Mouse (Mus musculus): ENCODE results near the gene Gm9936.
"Not testable (repeated sequence)": the region's sequence is repeated elsewhere in the genome, so short reads cannot be mapped to it uniquely, and the experiment has no call there.

Gene Gm9936

DNA sequence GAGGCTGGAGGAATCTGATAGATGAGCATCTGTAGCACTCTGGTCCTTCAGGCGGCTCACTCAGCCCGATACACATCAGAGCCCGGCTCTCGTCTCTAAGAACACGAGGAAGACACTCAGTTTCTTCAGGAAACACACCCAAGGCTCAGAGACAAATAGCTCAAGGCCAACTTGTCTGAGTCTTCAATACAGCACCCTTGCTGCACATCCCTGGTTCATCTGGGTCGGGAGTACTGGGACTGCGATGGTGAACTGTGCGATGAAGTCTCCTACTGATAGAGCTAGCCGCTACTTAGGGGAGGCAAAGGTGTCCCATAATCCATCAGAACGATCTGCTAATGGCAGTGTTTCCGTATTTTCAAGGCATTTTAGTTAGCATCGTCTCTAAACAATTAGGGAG is at the start of gene Gm9936:
Gm9936 (minus strand) TSS at position 101 of the 400 bp plus-strand sequence.
- DNase-seq (ENCODE audit: low read depth, low spot score): no peak

- DNase-seq (ENCODE audit: low read depth, low spot score): peak; percentile 81
These were observed 43.9 kb upstream of the Gm9936 start for GRCm38 (mm10) chr5:114902413-114902812.

DNA sequence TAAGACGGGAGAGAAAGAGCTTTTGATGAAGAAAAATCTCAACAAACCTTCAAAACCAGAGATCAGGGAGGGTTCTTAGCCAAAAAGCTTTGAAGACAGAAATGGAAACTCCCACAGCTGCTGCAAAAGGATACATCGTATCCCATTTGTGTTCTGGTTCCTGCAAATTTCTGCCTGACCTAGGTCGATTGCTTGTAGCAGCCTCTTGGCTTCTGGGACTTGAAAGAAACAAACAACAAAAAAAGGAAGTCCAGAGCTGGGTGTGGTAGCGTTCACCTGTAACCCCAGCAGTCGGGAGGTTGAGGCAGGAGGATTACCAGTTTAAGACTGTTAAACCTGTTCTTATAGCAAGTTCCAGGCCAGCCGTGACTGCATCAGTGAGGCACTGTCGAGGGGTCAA is 40.4 kb upstream of the Gm9936 start:
- no peak for DNase-seq (ENCODE audit: low read depth, low spot score)

GRCm38 (mm10) chr5:114897374-114897793 is 38.9 kb upstream of the Gm9936 start:
- DNase-seq (ENCODE audit: low read depth, low spot score): no peak

DNA sequence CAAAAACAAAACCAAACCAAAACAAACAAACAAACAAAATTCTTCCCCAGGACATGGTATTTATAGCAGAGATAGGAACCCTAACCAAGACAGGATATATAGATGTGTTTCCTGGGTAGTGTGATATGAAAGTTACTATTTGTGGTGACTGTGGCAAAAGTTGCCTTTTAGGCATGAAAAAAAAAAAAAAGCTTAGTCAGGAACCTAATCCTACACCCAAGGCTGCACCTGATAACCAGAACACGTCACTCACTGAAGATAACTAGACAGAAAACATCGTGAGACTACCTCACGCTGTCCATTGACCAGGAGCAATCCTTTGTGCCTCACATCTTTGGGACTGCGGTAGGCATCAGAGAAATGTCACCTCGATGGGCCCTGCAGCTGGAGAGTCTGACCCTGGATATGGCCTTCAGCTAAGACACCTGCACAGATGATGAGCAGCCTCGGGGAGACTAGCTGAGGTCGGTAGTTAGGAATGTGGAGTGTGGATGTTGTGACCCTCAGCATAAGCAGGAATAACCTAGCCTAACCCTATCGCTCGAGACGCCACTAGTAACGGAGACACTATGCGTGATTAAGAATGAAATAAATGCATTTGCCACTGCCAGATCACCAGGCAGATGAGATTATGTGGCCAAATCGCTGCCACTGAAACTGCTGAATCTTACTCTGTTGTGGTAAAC is 38.3 kb upstream of the Gm9936 start, which contains the start of gene Oasl2:
Oasl2 (plus strand) TSS at position 249 of the 686 bp plus-strand sequence.
- DNase-seq (ENCODE audit: low read depth, low spot score): no peak

- no peak for DNase-seq (ENCODE audit: low read depth, low spot score)
These were observed 37.1 kb upstream of the Gm9936 start for GRCm38 (mm10) chr5:114895542-114895941.

DNA sequence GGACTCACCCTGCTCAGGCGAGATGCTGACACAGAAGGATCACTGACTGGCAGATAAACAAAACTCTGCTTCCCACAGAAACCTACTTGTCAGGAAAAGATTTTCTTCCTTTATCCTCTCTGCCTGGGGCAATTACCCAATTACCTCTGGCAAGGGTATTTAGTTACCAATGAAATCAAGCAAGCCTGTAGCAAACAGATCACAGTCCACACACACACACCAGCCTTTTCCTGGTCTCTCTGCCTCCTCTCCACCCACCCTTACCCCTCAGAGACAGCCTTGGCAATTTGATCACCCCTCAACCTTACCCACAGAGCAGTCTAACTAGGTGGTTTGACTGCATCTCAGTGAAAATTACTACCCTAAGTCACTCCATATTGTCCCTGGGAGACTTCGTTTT is 30.5 kb upstream of the Gm9936 start:
- DNase-seq (ENCODE audit: low read depth, low spot score): no peak

GRCm38 (mm10) chr5:114886801-114887200 is 28.3 kb upstream of the Gm9936 start:
- no peak for DNase-seq (ENCODE audit: low read depth, low spot score)

GRCm38 (mm10) chr5:114883022-114883421 is 24.5 kb upstream of the Gm9936 start:
- DNase-seq (ENCODE audit: low read depth, low spot score): no peak

DNA sequence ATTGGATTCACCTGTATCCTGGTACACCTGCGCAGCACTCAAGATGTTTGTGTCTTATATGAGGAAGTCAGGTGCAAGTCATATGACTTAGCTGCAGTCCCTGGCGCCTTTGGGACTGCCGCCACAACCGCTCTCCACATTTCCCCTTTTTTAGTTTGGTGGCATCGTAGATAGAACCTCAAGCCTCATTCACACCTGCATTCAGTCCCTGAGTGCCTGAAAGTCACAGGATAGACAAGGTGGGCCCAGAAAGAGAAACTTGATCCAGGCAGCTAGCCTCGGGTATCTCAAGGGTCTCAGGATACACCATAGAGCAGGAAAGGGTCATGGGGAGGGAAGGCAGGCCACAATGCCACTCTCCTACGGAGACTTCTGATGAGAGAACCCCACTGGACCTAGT is 23.8 kb upstream of the Gm9936 start:
- not testable (repeated sequence) for DNase-seq (ENCODE audit: low read depth, low spot score)

DNA sequence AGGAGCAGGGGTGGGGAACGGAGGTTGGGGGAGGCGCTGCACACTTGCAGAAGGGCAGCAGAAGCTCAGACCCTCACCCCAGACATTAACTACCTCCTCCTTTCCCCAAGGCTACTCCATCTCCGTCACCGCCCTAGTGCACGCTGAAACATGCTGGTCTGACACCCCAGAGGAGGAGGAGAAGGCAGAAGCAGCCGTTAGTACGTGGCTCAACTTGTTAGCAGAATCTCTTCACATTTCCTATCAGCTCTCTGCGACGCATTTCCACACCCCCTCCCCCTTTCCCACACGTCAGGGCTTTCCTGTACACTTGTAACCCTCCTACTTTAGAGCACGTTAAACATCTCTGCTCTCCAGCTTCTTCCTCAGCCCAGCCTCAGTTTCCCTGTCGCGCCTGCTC is 20.9 kb upstream of the Gm9936 start:
- DNase-seq (ENCODE audit: low read depth, low spot score): no peak

- no peak for DNase-seq (ENCODE audit: low read depth, low spot score)
These were observed 19.0 kb upstream of the Gm9936 start for GRCm38 (mm10) chr5:114877487-114877886.

- DNase-seq (ENCODE audit: low read depth, low spot score): no peak
These were observed 17.8 kb upstream of the Gm9936 start for GRCm38 (mm10) chr5:114876331-114876730.

- no peak for DNase-seq (ENCODE audit: low read depth, low spot score)
These were observed 17.4 kb upstream of the Gm9936 start for GRCm38 (mm10) chr5:114875858-114876257.

DNA sequence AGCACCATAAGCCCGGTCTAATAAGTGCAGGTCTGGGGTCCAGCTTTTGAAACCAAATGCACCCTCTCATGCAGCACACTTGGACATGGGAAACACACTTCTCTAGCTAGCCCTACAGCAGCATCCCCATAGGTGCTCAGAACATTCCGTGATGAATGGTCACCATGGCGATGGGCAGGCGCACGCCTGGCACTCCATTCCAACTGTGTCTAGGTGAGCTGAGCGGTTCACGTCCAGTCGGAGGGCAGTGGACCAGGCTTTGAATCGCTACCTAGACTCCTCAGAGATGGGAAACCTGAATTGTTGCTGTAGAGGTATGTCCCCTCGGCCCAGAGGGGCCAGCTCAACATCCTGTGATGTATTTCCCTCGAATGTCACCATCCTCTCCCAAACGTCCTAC is 6.8 kb upstream of the Gm9936 start:
- DNase-seq (ENCODE audit: low read depth, low spot score): no peak

DNA sequence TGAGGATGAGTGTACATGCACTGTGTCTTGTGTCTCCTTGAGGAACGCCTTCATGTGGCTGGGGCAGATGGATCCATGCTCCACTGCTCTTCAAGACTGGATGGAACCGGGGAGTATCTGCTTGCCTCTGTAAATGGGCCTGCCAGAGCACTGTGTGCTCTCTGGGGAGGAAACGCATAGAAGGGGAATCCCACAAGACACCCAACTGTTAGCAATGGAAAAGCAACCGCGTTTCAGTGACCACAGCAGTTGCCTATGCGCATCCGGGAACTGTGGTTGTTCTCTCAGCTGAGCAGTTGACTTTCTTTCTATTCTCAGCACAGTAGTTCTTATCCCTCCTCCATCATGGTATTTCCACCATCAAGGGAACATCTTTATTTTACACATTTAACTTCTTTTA is 6.3 kb upstream of the Gm9936 start:
- no peak for DNase-seq (ENCODE audit: low read depth, low spot score)

DNA sequence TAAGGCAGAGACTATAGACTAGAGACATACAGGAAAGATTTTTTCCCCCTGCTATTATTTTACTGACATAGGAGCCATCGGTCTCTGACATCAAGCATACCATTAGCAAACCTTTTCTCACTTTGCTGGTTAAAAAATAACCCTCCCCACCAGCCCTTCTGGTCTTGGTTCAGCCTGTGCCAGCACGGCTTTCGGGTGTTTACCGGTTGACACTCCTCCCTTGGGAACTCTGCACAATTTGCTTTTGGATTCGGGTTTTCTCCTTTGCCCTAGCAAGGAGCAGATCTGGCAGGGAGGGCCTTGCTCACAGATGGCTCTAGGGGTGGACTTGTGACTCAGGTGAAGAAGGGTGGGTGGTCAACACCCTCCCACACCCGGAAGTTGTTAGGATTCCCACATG is 3.2 kb upstream of the Gm9936 start:
- DNase-seq (ENCODE audit: low read depth, low spot score): no peak

GRCm38 (mm10) chr5:114859253-114859652 is 771 bp upstream of the Gm9936 start:
- peak; percentile 93 for DNase-seq (ENCODE audit: low read depth, low spot score)

DNA sequence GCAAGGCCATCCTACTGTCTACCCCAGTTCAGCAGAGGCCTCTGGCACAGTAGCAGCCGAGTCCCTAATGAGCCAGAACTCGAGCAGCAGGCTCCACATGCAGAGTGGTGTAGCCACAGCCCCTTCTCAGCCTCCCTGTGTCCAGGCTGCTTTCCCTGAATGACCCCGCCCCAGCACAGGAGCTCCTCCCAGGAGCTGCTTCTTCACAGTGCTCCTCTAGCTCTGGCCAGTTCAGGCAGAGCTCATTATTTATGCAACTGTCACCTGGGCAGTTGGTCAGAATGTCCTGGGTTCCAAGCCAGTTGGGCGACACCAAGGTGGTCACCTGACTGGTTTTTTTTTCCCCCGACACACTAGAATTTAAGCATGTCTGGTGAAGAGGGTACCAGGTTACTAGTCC is 5.1 kb downstream of the Gm9936 start, which contains the start of gene 4930519G04Rik:
4930519G04Rik (plus strand) TSS at position 301 of the 400 bp plus-strand sequence.
- DNase-seq (ENCODE audit: low read depth, low spot score): not testable (repeated sequence)

GRCm38 (mm10) chr5:114851565-114852236 is 6.8 kb downstream of the Gm9936 start:
- DNase-seq (ENCODE audit: low read depth, low spot score): no peak

GRCm38 (mm10) chr5:114844371-114844770 is 14.1 kb downstream of the Gm9936 start:
- not testable (repeated sequence) for DNase-seq (ENCODE audit: low read depth, low spot score)

DNA sequence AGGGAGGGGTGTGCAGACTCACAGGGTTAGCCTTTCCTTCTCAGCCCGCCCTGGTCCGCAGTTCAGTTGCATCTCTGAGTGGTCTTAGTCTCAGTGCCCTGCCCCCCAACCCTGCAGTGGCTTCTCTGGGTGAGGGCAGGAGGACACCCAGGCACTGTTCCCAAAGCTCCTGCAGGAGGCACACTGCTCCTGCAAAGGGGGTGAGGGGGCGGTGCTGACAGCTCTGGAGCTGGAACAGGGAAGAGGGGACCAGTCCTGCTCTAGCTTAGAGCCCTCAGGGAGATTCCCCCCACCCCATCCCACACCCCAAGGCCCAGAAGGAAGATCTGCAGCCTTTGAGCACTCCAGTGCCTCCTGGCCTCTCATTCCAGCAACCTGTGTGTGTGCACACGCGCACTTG is 15.8 kb downstream of the Gm9936 start:
- DNase-seq (ENCODE audit: low read depth, low spot score): no peak

- not testable (repeated sequence) for DNase-seq (ENCODE audit: low read depth, low spot score)
These were observed 16.3 kb downstream of the Gm9936 start for GRCm38 (mm10) chr5:114842155-114842554.

Data from ZHBTc4 (cell line).